ENCODE assay signal across 17 mouse cellular contexts in the genomic region with DNA sequence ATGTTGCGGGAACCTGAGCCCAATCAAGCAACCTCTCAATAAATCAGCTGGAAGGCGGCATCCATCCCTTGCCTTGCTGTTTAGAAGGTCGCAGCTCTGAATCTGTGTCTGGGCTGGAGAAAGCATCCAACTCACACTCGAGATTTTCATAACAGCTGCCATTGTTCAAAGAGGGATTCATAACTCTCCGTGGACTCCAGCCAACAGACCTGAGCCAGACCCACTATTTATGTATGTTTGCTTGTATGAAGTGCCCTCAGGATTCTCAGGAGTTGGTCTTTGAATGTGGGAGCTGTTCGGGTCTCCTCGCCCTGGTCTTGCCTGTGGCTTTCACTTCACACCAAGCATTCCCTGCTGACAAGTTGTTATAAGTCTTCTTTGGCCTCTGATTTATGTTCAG.
"Had no signal": no experiment of that assay in that cellular context is flagged by ENCODE, and none has a peak within 500 bp of the region (broad histone marks: within the 10 kb centered on the region; RNA-seq: fewer than 3 reads in every experiment).

No protein-coding gene starts in this region.

- H3K4me2 ChIP-seq: kidney, embryonic 15.5 days; liver, embryonic 13.5 days; midbrain, embryonic 12.5 days; neural tube, embryonic 13.5 days; stomach, embryonic 15.5 days had no signal

- H3K36me3 ChIP-seq: kidney, embryonic 15.5 days; liver, embryonic 13.5 days; midbrain, embryonic 12.5 days; neural tube, embryonic 13.5 days; stomach, embryonic 15.5 days had no signal

- H3K27me3 ChIP-seq: liver, embryonic 13.5 days; midbrain, embryonic 12.5 days; neural tube, embryonic 13.5 days; stomach, embryonic 15.5 days had no signal

- ATAC-seq: hindbrain, postnatal 0 days; inflammation-experienced regulatory T-cells, adult 6 months; intestine, embryonic 16.5 days; midbrain, embryonic 16.5 days had no signal

- H3K4me1 ChIP-seq: kidney, embryonic 15.5 days; liver, embryonic 13.5 days; midbrain, embryonic 12.5 days; neural tube, embryonic 13.5 days; stomach, embryonic 15.5 days had no signal

- H3K27ac ChIP-seq: hindbrain, postnatal 0 days; kidney, embryonic 15.5 days; liver, embryonic 13.5 days; midbrain, embryonic 12.5 days; neural tube, embryonic 13.5 days; stomach, embryonic 15.5 days had no signal

- H3K4me3 ChIP-seq: kidney, embryonic 15.5 days; liver, embryonic 13.5 days; midbrain, embryonic 12.5 days; myocyte; neural tube, embryonic 13.5 days; stomach, embryonic 15.5 days had no signal

- H3K9ac ChIP-seq: kidney, embryonic 15.5 days; liver, embryonic 13.5 days; midbrain, embryonic 12.5 days; neural tube, embryonic 13.5 days; stomach, embryonic 15.5 days had no signal

- DNase-seq: kidney, adult 2 months; kidney, postnatal 36 days; liver, embryonic 13.5 days; retina, postnatal 1 day; right cerebral cortex, postnatal 25 days; spleen, adult 18-20 months; thymus, adult 18-20 months; thymus, postnatal 36 days had no signal

- H3K9me3 ChIP-seq: liver, embryonic 13.5 days; stomach, embryonic 15.5 days had no signal
